Mouse (Mus musculus): ENCODE data around the gene Trim71. TPM values are rescaled to one million over a fixed set of nuclear protein-coding genes. Genes with fewer than 3 reads are reported as not detected.

The Trim71 gene
- polyA plus RNA-seq, 1 experiment = not detected

GRCm38 (mm10) chr9:114499783-114500515, 64.2 kb downstream of the Trim71 start:
- H3K27ac ChIP-seq (ENCODE audit: insufficient read depth, low read depth, low read length) = no peak overlapping the region
- TF ChIP-seq POLR2A (IDR thresholded peaks at IDR 0.05; ENCODE audit: borderline replicate concordance, low read depth, low read length) (no peak), CTCF (IDR thresholded peaks at IDR 0.05; ENCODE audit: low read depth, low read length) (0 out of 2 replicates have a peak, but pooled peaks have one; percentile 15)
- peaks cover 7% of the 10 kb centered on the region for H3K4me1 ChIP-seq (ENCODE audit: control insufficient read depth, insufficient read depth, low read length)
- no peak overlapping the region for H3K4me3 ChIP-seq (ENCODE audit: insufficient read depth, low read length)

DNA sequence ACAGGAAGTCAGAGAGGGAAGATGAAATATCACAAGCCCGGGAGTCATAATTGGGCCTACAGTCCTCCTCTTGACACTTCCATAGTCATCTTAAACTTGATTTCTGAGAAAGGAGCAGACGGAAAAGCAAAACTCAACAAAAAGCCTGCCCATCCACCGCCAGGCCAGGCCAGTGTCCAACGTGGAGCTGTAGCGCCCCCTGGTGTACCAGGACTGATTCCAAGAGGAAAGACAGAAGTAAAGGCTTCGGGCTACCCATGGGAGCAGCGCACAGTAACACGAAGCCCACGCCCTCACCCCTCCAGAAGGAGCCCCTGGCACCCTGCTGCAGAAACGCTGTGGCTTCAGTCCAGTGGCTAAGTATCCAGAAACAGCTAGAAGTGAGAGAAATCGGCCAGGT, 66.0 kb downstream of the Trim71 start:
- Histone ChIP-seq H3K27ac (ENCODE audit: insufficient read depth, low read depth, low read length) (no peak overlapping the region), H3K4me1 (ENCODE audit: control insufficient read depth, insufficient read depth, low read length) (peaks cover 7% of the 10 kb centered on the region), H3K4me3 (ENCODE audit: insufficient read depth, low read length) (no peak overlapping the region)
- TF ChIP-seq CTCF (IDR thresholded peaks at IDR 0.05; ENCODE audit: low read depth, low read length) = peak; percentile 70
- no peak for TF ChIP-seq POLR2A (IDR thresholded peaks at IDR 0.05; ENCODE audit: borderline replicate concordance, low read depth, low read length)

DNA sequence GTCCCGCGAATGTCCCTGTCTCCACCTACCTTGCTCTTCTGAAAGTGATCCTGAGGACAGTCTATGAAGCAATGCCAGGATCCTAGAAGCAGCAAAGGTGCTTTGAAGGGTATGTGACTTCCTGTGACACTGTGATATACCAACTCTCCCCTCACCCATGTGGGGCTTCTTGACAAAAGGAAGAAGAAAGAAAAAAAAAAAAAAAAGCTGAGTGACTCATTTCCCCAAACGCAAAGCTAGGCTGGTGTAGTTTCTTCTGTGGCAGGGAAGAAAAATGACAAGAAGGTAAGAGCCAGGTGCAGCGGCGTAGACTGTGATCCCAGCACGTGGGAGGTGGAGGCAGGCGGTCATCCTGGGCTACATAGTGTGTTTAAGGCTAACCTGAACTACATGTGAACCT, 67.7 kb downstream of the Trim71 start:
- Histone ChIP-seq H3K4me3 (ENCODE audit: insufficient read depth, low read length) (no peak overlapping the region), H3K4me1 (ENCODE audit: control insufficient read depth, insufficient read depth, low read length) (peaks cover 7% of the 10 kb centered on the region), H3K27ac (ENCODE audit: insufficient read depth, low read depth, low read length) (no peak overlapping the region)
- no peak for TF ChIP-seq CTCF (IDR thresholded peaks at IDR 0.05; ENCODE audit: low read depth, low read length)
- no peak for TF ChIP-seq POLR2A (IDR thresholded peaks at IDR 0.05; ENCODE audit: borderline replicate concordance, low read depth, low read length)

DNA sequence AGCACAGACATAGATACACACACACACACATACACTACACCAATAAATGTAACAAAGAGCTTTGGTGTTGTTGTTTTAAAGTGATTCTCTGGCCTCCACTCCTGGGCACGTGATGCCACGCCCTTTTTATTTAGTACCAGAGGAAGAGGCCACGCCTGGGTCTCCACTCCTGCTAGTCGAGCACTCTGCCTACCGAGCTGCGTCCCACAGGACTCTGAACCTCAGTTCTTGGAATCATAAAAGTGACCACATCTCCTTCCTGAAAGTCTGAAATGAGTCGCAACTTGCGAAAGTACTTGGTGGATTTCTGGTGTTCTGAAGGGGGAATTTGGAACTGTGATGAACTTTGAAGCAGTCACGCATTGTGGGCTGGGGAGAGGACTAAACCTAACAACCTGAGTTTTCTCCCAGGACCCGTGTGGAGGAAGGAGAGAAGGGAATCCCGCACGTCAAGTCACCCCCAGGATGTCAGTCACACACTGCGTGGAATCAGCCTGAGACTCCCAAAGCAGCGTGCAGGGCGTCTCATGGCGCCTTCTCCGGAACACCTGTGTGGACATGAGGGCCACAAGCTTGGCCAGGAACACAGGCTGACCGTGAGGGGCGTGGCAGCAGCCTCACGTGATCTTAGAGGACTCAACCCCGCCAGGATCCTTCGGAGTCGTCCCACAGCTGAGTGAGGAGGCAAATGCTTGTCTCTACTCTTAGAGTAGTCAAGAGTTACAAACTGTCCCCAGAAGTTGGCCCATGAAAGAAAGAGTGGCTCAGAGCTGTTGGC, 76.5 kb downstream of the Trim71 start:
- no peak for TF ChIP-seq POLR2A (IDR thresholded peaks at IDR 0.05; ENCODE audit: borderline replicate concordance, low read depth, low read length)
- no peak for TF ChIP-seq CTCF (IDR thresholded peaks at IDR 0.05; ENCODE audit: low read depth, low read length)
- no peak overlapping the region for H3K4me3 ChIP-seq (ENCODE audit: insufficient read depth, low read length)
- no peak overlapping the region for H3K27ac ChIP-seq (ENCODE audit: insufficient read depth, low read depth, low read length)
- H3K4me1 ChIP-seq (ENCODE audit: control insufficient read depth, insufficient read depth, low read length) = no peaks in the 10 kb centered on the region

GRCm38 (mm10) chr9:114486808-114487207, 77.4 kb downstream of the Trim71 start:
- TF ChIP-seq POLR2A (IDR thresholded peaks at IDR 0.05; ENCODE audit: borderline replicate concordance, low read depth, low read length) (no peak), CTCF (IDR thresholded peaks at IDR 0.05; ENCODE audit: low read depth, low read length) (no peak)
- no peak overlapping the region for H3K4me3 ChIP-seq (ENCODE audit: insufficient read depth, low read length)
- H3K4me1 ChIP-seq (ENCODE audit: control insufficient read depth, insufficient read depth, low read length) = no peaks in the 10 kb centered on the region
- H3K27ac ChIP-seq (ENCODE audit: insufficient read depth, low read depth, low read length) = no peak overlapping the region

GRCm38 (mm10) chr9:114484771-114485170, 79.4 kb downstream of the Trim71 start:
- no peak overlapping the region for H3K27ac ChIP-seq (ENCODE audit: insufficient read depth, low read depth, low read length)
- H3K4me1 ChIP-seq (ENCODE audit: control insufficient read depth, insufficient read depth, low read length) = no peaks in the 10 kb centered on the region
- TF ChIP-seq POLR2A (IDR thresholded peaks at IDR 0.05; ENCODE audit: borderline replicate concordance, low read depth, low read length) (no peak), CTCF (IDR thresholded peaks at IDR 0.05; ENCODE audit: low read depth, low read length) (no peak)

DNA sequence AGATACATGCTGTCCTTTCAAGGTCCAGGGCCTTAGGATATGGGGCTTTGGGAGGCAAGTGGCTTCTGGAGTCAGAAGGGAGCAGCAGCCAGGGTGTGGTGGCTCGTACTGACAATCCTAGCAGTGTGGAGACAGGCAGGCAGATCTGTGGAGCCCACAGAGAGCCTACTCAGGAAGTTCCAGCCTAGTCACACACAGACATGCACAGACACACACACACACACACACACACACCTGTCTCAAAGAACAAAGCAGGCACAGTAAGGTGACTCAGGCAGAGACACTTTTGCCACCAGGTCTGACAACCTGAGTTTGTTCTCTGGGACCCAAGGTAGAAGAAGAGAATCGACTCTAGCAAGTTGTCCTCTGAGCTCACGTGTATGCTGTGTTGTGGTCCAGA, 83.2 kb downstream of the Trim71 start:
- Histone ChIP-seq H3K4me3 (ENCODE audit: insufficient read depth, low read length) (no peak overlapping the region), H3K27ac (ENCODE audit: insufficient read depth, low read depth, low read length) (no peak overlapping the region), H3K4me1 (ENCODE audit: control insufficient read depth, insufficient read depth, low read length) (no peaks in the 10 kb centered on the region)
- TF ChIP-seq CTCF (IDR thresholded peaks at IDR 0.05; ENCODE audit: low read depth, low read length) (no peak), POLR2A (IDR thresholded peaks at IDR 0.05; ENCODE audit: borderline replicate concordance, low read depth, low read length) (no peak)

More at GRCm38 (mm10) chr9:114484771-114485170, 79.4 kb downstream of the Trim71 start:
- no peak overlapping the region for H3K4me3 ChIP-seq (ENCODE audit: insufficient read depth, low read length)

- H3K4me3 ChIP-seq (ENCODE audit: insufficient read depth, low read length) = no peak overlapping the region
- no peaks in the 10 kb centered on the region for H3K4me1 ChIP-seq (ENCODE audit: control insufficient read depth, insufficient read depth, low read length)
- TF ChIP-seq CTCF (IDR thresholded peaks at IDR 0.05; ENCODE audit: low read depth, low read length) (no peak), POLR2A (IDR thresholded peaks at IDR 0.05; ENCODE audit: borderline replicate concordance, low read depth, low read length) (no peak)
- H3K27ac ChIP-seq (ENCODE audit: insufficient read depth, low read depth, low read length) = no peak overlapping the region
Measured at GRCm38 (mm10) chr9:114477019-114477418, 87.2 kb downstream of the Trim71 start.

- H3K4me1 ChIP-seq (ENCODE audit: control insufficient read depth, insufficient read depth, low read length) = no peaks in the 10 kb centered on the region
- no peak overlapping the region for H3K27ac ChIP-seq (ENCODE audit: insufficient read depth, low read depth, low read length)
- TF ChIP-seq POLR2A (IDR thresholded peaks at IDR 0.05; ENCODE audit: borderline replicate concordance, low read depth, low read length) = no peak
- TF ChIP-seq CTCF (IDR thresholded peaks at IDR 0.05; ENCODE audit: low read depth, low read length) = no peak
- H3K4me3 ChIP-seq (ENCODE audit: insufficient read depth, low read length) = no peak overlapping the region
Measured at GRCm38 (mm10) chr9:114471892-114472291, 92.3 kb downstream of the Trim71 start.

DNA sequence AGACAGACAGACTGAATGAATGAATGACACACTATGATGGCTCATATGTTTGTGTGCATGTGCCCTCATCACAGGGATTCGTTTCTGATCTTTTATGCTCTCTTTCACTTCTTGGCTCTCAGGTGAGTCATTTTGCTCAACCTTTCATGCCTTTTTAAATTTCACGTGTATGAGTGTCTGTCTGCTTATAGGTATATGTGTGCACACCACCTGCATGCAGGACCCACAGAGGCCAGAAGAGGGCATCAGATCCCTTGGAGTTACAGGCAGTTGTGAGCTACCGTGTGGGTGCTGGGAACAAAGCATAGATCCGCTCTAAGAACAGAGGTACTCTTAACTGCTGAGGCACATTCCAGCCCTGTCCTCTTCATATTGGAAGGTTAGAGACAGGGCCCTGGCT, 95.5 kb downstream of the Trim71 start:
- TF ChIP-seq CTCF (IDR thresholded peaks at IDR 0.05; ENCODE audit: low read depth, low read length) (no peak), POLR2A (IDR thresholded peaks at IDR 0.05; ENCODE audit: borderline replicate concordance, low read depth, low read length) (no peak)
- Histone ChIP-seq H3K4me1 (ENCODE audit: control insufficient read depth, insufficient read depth, low read length) (no peaks in the 10 kb centered on the region), H3K27ac (ENCODE audit: insufficient read depth, low read depth, low read length) (no peak overlapping the region), H3K4me3 (ENCODE audit: insufficient read depth, low read length) (no peak overlapping the region)

All from bone marrow macrophage, adult 2 months (primary cell).